Mouse (Mus musculus) liver, embryonic 16.5 days (tissue): ENCODE measurements around the gene Dlg1. TPM values are rescaled to one million over a fixed set of nuclear protein-coding genes. Genes with fewer than 3 reads are reported as not detected.

Experiments used
- polyA plus RNA-seq: library from polyadenylated mRNA; unstranded; fragments of >200 nt; fragmentation: Nextera tagmentation; extraction: Ambion mirVana; gene quantifications from 2 replicates; pipeline ENCODE4 v1.2.1, GENCODE M21; 2015

Gene Dlg1
- polyA plus RNA-seq, 1 experiment from 2014 or later, result 6.7 TPM

Other genes starting within 250 kb of the Dlg1 start
- 88.4 and 98.4 TPM in 2 replicates for gene Bdh1, start 241.2 kb upstream of the Dlg1 start, polyA plus RNA-seq
- gene Meltf, start 215.4 kb downstream of the Dlg1 start, polyA plus RNA-seq, result 0.55 TPM in 1 of 2 replicates, not detected in the other